Mouse (Mus musculus): ENCODE data around the gene Lpin2. TPM values are rescaled to one million over a fixed set of nuclear protein-coding genes. Genes with fewer than 3 reads are reported as not detected.

Gene Lpin2
- total RNA-seq, 2 experiments from 2014 or later: 8.5 to 10.6 TPM

DNA sequence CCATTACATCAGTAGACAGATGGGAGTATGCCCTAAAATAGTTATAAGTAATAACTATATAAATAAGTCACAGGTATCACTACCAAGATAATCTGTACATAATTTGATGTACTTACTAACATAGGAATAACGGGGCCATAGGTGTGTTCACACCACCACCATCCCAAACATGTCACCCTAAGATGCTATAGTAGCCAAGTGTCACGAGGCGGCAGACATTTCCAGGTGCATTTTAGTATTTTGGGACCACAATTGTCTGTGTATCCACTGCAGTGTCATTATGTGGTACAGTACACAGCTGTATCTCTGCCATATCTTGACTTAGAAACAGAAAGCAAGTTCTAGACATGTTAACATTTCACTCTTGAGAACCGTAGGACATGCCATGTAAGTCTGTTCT is 50.9 kb downstream of the Lpin2 start:
- DNase-seq: no peak

DNA sequence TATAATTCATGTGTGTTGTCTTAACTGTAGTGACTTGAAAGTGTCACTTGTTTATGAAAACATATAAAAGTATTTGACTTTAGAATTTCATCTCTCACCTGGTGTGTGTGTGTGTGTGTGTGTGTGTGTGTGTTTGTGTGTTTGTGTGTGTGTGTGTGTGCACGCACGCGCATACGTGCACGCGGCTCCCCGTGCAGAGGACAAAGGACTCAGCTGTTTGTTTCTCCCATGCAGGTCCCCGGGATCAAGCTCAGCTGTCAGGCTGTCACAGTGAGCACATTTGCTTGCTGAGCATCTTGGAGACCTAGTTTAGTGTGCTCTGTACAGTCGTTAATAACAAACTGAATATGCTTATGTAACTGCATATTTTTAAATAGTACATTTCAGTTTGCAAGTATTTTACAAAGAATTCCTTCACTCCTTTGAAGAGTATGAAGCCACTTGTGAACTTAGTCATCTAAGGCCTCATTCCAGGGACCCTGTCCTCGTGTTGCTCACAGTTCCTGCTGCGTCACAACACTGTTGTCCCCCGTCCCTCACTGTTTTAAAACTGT is 51.8 kb downstream of the Lpin2 start:
- DNase-seq: no peak

DNA sequence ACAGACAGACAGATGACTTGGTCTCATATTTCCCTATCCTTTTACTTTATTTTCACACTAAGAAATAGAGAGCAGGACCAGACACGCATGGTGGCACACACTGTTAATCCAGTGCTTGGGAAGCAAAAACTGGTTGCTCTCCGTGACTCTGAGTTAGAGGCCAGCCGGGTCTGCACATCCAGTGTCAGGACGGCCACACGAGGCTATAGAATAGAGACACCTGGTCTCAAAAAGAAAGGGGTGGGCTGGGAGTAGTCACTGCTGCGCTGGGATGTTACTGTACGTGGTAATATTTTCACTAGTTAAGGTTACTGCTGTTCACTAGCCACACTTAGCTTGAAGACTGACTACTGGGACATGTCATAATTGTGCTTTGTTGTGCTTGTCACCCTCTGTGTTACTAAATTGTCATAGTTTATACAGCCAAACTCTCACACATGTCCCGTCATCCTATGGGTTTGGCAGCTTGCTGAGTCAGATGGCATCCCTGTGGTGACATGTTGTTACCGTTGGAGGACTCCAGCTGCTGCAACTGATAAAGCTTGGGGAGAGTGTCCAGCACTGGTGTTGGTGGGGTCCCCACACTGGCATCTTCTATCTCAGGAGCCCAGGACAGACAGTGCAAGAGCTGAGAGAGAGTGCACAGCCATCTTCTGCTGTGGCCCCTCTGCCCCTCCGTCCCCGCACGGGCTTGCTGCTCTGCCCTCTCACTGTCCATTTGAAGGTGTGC is 53.0 kb downstream of the Lpin2 start:
- no peak for DNase-seq

DNA sequence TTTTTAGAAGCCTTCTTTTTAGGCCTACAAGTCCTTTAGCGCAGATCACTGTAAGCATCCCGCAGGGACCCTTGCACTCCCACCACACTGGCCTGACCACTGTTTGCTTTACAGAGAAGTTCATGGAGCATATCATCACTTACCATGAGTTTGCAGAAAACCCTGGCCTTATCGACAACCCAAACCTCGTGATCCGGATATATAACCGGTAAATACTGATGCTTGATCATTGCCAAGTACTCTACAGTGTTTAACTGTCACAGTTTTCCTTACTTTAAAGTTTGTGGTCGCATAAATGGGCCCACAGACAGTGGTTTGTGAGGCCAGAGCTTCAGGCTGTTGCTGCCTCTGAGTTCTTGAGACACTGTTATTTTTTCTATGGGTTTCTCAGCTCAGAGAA is 56.1 kb downstream of the Lpin2 start:
- no peak for DNase-seq

DNA sequence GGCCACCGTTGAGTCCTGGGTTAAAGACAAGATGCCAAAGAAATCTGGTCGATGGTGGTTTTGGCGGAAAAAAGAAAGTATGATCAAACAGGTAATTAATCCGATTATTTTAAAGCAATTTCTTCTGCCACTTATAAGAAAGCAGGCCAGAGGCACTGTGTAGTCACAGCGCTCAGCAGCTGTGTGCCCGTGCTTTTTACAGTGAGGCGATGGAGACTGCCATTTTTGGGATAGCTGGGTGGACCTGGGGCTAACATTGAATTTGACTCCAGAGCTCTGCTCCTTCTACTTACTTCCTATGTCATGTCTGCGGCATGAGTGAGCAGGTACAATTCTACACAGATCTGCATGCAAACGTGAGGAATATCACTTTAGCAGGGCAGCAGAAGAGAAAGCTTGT is 58.5 kb downstream of the Lpin2 start:
- no peak for DNase-seq

DNA sequence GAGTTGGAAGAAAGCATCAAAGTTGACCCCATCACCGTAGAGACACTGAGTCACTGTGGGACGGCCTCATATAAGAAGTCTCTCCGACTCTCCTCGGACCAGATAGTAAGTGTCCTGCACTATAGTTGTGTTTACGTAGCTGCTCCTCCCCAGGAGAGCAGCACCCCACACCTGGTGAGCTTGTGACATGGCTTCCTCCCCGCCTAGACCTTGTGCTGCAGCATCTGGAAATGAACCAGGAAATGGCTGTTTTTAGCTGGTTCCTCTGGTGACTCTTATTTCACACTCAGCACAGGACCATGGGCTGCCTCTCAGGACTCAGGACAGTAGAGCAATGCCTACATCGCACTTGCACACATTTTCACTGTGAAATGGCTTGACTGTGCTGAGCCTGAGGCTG is 60.3 kb downstream of the Lpin2 start:
- DNase-seq: no peak

DNA sequence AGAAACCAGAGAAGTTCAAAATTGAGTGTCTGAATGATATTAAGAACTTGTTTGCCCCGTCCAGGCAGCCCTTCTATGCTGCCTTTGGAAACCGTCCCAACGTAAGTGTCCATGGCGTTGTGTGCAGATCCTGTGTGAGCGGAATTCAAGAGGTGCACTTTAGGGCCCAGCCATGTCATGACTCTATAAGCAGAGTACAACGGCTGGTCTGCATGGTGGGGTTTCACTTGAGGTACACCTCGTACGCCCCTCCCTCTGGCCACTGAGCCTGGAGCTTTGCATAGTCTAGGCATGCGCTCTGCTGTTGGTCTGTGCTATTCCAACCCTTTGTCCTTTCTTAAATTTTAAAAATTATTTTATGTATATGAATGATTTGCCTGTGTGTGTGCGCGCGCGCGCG is 62.8 kb downstream of the Lpin2 start:
- no peak for DNase-seq

DNA sequence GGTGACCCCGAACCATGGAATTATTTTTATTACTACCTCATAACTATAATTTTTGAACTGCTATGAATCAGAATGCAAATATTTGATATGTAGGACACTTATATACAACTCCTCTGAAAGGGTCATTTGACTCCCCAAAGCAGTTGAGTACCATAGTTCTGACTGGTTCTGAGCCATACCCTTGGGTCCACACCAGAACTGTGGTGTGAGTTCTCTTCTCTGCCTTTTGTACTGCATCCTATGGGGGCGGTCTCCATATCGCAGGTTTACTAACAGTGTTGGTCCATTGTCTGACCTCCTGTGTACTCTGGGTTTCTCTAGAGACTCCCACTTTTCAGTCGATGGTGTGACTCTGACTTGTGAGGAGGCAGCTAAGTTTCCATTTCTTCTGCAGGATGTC is 63.7 kb downstream of the Lpin2 start:
- DNase-seq: no peak

DNA sequence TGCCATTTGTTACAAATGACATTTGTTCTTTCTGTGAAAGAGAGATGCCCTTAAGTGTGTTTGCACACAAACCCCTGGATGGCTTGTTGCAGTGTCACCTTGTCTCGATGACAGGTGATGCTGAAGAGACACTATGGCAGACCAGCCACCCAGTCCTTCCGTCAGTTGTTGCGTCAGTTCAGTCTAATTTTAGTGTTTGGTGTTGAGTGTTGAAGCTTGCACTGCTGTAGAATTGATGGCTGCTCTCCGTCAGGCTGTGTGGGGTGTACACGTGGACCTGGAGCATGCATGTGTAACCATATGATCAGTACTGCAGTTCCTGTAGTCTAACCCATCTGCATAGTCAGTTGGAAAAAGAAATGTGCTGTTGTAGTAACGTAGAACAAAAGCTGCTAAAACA is 66.6 kb downstream of the Lpin2 start:
- no peak for DNase-seq

DNA sequence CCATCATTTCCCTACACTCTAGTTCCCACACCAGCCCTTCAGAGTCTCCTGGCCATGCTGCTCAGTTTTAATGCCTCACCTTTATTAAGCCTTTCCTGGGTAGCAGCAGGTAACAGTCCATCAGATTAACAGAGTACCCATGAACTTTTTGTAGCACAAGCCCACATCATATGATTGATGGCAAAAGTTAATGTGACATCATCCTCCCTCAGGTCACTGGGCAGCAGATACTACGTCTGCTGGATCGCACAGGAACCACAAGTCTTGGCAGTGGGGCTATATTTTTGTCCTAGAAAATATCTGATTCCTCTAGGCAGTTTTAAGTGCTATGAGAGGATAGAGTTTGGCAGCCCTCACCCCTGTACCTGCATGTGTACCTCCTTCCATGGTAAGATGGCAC is 67.7 kb downstream of the Lpin2 start:
- DNase-seq: no peak

DNA sequence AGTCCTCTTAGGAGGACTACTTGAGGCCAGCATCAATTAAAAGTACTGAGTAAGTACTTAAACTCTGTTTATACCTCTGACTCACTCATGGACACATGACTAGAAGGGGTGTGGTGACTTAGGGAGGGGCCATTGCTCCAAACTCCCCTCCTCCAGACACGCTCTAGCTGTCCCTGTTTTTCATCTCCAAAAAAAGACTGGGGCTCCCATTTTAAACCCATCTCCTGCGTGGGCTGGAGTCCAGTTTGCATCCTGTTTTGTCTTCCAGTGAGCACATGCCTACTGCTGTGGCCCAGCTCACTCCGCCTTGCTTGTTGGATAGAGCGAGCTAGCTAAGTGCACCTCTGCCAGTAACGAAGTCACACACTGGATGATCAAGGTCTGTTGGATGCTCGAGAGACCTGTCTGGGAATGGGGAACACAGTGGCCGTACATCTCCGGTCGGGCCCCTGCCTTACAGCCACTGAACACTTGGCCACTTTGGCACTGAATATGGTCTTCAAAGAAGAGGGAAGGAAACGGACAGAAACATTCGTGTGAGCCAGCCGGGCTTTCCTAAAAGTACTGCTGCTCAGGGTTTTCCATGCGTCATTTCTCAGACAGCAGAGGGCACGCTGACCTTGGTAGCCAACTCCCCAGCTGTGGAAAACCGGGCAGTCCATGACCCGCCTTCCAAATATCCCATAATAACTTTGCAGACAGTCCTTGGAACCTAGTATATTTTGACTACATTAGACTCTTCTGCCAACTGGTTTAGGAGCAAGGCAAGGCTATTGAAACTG is 68.7 kb downstream of the Lpin2 start:
- no peak for DNase-seq

DNA sequence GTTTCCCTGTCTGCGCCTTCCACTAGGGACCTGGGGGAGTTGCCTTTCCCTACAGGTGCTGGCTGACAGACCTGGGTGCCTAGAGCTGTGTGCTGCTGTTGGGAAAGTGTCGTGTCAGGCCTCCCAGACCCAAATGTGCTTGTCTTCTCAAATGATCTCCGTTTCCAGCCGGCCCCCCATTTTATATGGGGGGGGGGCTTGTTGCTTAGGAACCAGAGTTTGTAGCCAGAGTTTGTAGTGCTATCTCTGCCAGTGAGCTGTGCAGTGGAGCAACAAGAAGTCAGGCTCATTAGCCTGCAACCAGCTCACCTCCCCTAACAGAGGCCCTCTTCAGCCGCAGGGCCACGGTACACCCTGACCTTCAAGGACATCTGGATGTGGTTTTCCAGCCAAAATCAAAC is 69.2 kb downstream of the Lpin2 start:
- DNase-seq: no peak

DNA sequence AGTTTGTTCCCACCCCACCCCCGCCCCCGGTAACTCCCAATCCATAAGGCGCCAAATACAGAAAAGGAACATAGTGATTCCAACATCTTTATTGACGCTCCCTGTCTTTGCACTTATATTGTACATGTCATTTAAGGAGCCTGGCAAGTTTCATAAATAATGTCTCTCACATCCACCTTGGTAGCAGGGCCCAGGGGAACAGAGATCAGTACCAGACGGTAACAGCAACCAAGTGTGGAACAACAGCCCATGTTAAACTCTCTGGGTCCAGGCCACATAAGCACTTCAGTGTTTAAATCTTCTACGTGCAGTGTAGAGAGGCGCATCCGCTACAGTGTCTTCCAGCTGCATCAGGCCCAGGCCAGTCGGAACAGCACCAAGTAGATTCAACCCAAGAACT is 69.7 kb downstream of the Lpin2 start:
- no peak for DNase-seq

DNA sequence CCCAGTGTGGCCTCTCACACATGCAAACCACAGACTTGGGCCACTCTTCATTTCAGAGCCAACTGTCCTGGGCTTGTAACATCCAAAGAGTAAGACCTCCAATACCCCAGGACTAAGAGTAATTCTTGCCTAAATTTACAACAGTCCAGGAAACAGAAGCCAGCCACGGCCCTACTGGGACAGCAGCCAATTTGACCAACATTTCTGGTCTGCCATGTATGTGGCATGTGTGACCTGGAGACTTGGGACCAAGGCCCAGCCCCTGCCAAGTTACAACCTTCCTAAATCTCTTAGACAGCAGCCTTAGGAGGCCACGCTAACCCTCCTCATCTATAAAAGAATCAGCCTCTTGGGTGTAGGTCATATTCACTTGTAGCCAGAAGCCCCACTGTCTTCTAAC is 71.0 kb downstream of the Lpin2 start:
- DNase-seq: no peak

DNA sequence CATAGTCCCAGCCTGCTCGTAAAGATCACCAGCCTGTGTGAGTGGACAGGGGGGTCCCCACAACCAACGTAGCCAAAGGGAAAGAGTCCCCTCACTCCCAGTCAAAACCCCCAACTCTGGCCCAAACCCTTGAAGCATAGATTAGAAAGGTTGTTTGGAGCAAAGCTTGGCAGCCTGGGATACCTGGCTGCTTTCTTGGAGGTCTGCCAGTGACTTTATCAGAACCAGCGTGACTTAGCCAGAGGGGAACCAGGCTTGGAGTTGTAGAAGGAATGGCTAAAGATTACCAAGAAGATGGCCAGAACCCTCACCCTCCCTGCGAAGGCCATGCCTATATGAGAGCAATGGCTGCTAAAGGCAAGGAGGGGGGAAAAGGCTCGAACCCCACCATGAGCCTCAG is 71.7 kb downstream of the Lpin2 start:
- DNase-seq: no peak

DNA sequence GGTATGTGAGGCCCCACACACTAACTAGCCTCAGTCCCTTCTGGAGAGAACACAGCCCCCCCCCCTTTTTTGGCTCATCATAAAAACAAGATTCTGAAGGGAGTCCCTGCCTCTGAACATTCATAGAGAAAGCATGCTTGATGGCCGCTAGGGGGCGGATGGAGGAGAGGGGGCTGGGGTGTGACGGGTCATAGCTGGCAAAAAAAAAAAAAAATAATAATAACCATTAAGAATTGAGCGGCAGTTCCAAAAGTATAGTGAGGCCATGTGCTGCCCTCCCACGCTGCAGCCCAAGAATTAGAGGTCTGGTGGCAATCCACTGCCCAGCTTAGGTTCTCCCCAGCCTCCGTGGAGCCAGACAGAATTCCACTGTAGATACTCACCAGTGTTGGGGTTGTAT is 72.4 kb downstream of the Lpin2 start:
- peak; percentile 60 for DNase-seq

DNA sequence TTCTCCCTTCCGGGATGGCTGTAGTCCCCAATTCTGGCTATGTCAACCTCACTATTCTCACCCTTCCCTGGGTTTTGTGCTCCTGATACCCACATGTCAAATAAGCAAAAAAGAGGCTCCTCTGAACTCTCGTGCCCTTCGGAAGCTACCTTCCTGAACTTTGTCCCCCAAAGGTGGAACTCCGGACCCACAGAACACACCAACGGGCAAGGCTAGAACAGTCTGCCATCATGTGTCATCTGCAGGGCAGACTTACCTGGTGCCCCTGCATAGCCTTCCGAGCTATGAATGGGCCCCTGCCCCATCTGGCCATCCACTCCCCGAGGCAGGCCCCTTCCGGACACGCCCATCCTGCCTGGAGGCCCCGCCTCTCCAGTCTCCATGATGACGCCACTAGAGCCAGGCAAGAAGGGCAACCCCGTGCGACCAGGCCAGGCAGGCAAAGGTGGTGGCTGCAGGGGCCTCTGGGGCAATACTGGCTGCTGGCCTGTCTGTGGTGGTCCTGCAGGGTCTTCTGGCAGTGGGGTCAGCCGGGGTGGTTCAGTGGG is 73.8 kb downstream of the Lpin2 start:
- no peak for DNase-seq

DNA sequence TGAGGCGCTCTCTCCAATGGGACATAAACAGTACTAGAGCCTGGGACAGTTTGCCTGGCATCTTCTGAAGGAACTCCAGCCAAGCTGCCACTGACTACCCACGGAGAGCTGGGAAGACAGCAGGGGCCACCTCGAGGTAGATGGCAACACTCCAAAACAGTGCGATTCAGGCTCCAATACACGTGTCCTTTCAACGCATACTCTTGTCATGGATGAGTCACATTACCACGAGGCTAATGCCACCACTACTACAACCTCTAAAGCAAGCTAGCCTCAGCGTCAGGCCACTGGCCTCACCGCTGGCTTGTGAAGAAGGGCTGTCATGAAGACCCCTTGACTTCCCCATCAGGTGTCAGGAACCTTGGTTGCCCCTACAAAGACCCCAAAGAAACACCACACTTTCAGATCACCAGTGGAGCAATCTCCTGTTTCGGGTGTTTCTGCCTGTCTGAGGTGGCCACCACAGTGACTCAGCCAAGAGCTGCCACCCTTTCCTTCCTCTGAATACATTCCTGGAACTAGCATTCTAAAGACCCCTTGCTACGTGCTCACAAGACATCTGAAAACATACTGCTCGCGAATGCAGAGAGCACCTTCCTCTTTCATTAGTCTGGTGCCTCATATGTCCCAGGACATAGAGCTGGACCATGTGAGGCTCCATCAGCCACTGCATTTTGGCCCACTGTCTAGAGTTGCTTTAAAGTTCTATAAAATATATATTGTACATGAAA is 74.6 kb downstream of the Lpin2 start:
- no peak for DNase-seq

DNA sequence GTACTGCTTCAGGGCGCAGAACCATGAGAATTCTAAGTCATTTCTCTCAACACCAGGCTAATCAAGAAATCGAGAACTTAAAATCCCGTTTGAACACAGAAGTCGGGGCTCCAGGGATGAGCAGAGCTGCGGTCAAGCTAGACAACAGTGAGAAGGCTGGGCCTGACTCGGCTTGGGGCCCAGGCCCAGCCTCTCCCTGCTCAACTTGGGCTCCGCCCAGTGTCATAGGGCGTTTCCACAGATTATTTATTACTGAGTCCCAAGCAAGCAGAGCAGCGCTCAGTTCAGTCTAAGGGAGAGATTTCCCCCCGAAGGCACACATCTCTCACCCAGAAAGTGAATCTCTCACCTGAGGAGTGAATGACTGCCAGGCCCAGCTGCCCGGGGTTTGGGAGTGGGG is 77.4 kb downstream of the Lpin2 start:
- no peak for DNase-seq

DNA sequence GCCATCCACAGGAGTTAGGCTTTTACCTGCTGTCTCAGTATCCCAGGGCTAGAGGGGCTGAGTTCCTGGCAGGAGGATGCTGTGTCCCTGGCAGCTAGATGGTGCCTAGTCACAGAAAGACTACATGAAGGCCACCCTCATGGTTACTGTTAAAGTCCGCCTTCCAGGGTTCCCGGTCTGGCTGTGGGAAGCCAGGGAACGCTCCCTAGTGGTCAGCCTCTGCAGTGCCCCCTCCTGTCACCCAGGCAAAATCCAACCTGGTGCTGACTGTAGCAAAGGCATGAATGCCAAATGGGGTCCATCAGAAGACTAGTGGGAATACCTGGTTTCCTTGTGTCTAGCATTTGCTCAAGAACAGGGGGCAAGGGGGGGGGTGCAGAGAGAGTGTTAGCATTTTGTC is 78.3 kb downstream of the Lpin2 start:
- DNase-seq: no peak

DNA sequence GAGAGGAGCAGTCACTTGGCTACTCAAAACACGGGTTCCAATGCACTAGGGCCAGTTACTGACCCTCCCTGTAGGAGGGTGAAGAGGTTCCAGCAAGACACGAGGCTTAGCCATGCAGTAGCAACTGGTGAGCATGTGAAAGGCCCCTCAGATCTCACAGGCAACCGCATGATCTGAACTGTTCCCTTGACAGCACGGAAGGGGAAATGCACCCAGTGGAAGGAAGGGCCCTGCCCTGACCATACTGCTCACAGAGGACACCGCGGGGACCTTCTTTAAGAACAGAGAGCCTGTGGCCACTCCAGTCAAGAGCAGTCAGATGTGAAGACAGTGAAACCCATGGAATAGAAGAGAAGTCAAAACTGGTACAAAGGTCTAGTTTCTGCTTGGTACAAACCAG is 80.8 kb downstream of the Lpin2 start:
- no peak for DNase-seq

DNA sequence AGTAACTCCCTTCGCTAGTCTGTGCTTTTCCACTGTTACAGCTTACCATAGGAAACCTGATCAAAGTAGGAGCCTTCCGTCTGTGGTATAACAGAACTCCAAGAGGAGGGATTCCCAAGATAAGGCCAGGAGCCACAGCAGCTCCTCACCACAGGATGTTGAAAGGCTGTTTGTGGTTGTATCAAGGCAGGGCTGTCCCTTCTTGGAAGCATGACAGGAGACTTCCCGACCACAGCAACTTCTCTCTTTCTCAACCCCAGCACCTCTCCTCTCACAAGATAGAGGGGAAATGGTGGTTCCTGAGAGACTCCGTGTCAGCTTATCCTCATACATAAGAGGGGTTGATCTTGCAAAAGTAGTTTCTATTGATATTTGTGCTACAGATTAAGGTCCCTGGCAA is 82.4 kb downstream of the Lpin2 start:
- no peak for DNase-seq

All from gastrocnemius, postnatal 10 days (tissue).